Mouse (Mus musculus) intestine, postnatal 0 days (tissue): ENCODE results near the gene Herc1. TPM values are rescaled to one million over a fixed set of nuclear protein-coding genes. Genes with fewer than 3 reads are reported as not detected.

Experiments used
- ATAC-seq: fragments of 200-750 bp; cut with Nextera tagmentation; 2 replicates; pipeline ENCODE4 v1.8.0; 2017; ENCODE audit warnings: mild to moderate bottlenecking, moderate TSS enrichment, moderate library complexity
- H3K27ac ChIP-seq: fragments of 300-500 bp; sonication (generic); 2 replicates; pipeline ENCODE4 v1.5.1; 2014; ENCODE audit warnings: mild to moderate bottlenecking, low read depth, low read length, moderate library complexity
- H3K27me3 ChIP-seq: fragments of 300-500 bp; sonication (generic); replicated peaks from 2 replicates; pipeline ENCODE4 v1.6.1; 2014; ENCODE audit warnings: low read length, mixed read lengths; ENCODE audit not compliant: control insufficient read depth, insufficient read depth
- H3K36me3 ChIP-seq: fragments of 300-500 bp; sonication (generic); 2 replicates; pipeline ENCODE4 v1.6.1; 2014; ENCODE audit warnings: mild to moderate bottlenecking, moderate library complexity; ENCODE audit not compliant: control insufficient read depth, insufficient read depth
- H3K4me1 ChIP-seq: fragments of 300-500 bp; sonication (generic); replicated peaks from 2 replicates; pipeline ENCODE4 v1.6.1; 2014; ENCODE audit warnings: antibody characterized with exemption, low read length, mixed read lengths; ENCODE audit not compliant: control insufficient read depth, insufficient read depth
- H3K4me2 ChIP-seq: fragments of 300-500 bp; sonication (generic); replicated peaks from 2 replicates; pipeline ENCODE4 v1.6.1; 2014; ENCODE audit warnings: low read depth, mild to moderate bottlenecking, moderate library complexity
- H3K4me3 ChIP-seq: fragments of 300-500 bp; sonication (generic); 2 replicates; pipeline ENCODE4 v1.5.1; 2014; ENCODE audit warnings: low read depth, low read length
- H3K9ac ChIP-seq: fragments of 300-500 bp; sonication (generic); 2 replicates; pipeline ENCODE4 v1.6.1; 2014; ENCODE audit warnings: mild to moderate bottlenecking, low read depth, low read length
- H3K9me3 ChIP-seq: fragments of 300-500 bp; sonication (generic); 2 replicates; pipeline ENCODE4 v1.6.1; 2016; ENCODE audit warnings: mixed run types; ENCODE audit not compliant: control insufficient read depth
- CTCF ChIP-seq: sonication (generic); IDR thresholded peaks from 2 replicates; pipeline ENCODE4 v1.5.1; 2016; ENCODE audit warnings: low read depth, mild to moderate bottlenecking, control low read depth, antibody characterized with exemption, moderate library complexity
- whole genome bisulfite sequencing: fragments of 180-500 bp; shearing (Covaris S2); extraction: QIAGEN DNeasy Blood & Tissue Kit; methylation state at CpG from one replicate; pipeline ENCODE4 v1.1.7; 2014; 5-methylcytosine and 5-hydroxymethylcytosine counted together
- polyA plus RNA-seq: library from polyadenylated mRNA; unstranded; fragments of >200 nt; fragmentation: Nextera tagmentation; extraction: Ambion mirVana; gene quantifications from 2 replicates; pipeline ENCODE4 v1.2.1, GENCODE M21; 2015

Herc1 gene
- polyA plus RNA-seq, 1 experiment from 2014 or later: 7.2 TPM

DNA sequence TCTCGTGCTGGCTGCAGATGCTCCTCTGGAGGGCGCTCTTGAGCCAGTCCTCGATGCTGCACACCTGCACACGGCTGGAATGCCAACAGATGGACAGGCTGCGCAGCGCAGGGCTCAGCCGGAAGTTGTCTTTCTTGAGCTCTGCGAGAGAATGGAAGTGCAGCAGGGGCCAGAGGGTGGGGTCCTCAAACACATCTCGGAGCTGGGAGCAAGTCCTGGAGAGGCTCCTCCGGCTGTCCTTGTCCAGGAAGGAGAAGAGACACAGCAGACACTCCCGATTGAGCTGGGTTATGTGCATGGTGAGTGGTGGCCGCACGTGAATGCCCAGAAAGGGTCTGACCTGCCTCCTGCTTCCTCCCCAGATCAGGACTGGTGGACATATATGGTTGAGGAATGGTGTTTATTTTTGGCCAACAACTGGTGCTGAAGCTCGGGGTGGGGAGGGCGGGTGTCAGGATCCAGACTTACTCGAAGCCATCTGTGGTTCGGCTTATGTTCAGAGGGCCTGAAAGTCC lies 164.1 kb downstream of the Herc1 start, which contains the start of gene Fbxl22:
Gene Fbxl22, minus strand, starts transcription at position 338 of the 515 bp plus-strand sequence.
- Histone ChIP-seq H3K27ac (peak within 1 kb of the TSS; percentile 55), H3K9me3 (no peaks in the 10 kb centered on the region), H3K4me1 (peaks cover 12% of the 10 kb centered on the region; the same call in 1 of the 2 replicates), H3K4me2 (peak within 1 kb of the TSS; percentile 49), H3K4me3 (no peak within 1 kb of the TSS; the same call in 1 of the 2 replicates), H3K36me3 (peaks cover 36% of the 10 kb centered on the region), H3K9ac (no peak within 1 kb of the TSS), H3K27me3 (no peaks in the 10 kb centered on the region)
- peak; percentile 99 for TF ChIP-seq CTCF
- ATAC-seq: peak; percentile 59
- WGBS: 21% methylated on average over 17 of the region's 17 CpGs

DNA sequence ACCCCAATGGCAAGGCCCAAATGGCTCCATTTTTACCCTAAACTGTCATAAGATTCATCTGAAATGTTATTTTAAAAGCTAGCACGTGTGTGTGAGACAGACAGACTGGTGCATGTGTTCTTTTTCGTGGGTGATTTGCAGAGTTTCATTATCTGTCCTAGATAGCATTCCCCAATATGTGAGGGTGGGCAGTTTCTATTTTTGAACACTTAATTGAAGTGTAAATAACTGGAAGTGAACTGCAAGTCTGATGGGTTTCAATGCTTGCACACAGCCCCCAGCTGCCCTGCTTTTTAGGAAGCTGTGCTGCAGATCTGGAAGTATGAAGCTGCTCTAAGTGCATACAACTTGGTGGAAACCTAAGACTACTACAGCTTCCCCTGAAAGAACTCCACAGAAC lies 164.9 kb downstream of the Herc1 start:
- Histone ChIP-seq H3K27me3 (no peaks in the 10 kb centered on the region), H3K4me1 (peaks cover 12% of the 10 kb centered on the region; the same call in 1 of the 2 replicates), H3K9me3 (no peaks in the 10 kb centered on the region), H3K9ac (no peak overlapping the region), H3K36me3 (peaks cover 43% of the 10 kb centered on the region), H3K4me2 (no peak overlapping the region), H3K27ac (peak overlapping the region; percentile 55), H3K4me3 (no peak overlapping the region)
- 33% methylated on average over 2 of the region's 2 CpGs for WGBS
- no peak for TF ChIP-seq CTCF
- no peak for ATAC-seq

DNA sequence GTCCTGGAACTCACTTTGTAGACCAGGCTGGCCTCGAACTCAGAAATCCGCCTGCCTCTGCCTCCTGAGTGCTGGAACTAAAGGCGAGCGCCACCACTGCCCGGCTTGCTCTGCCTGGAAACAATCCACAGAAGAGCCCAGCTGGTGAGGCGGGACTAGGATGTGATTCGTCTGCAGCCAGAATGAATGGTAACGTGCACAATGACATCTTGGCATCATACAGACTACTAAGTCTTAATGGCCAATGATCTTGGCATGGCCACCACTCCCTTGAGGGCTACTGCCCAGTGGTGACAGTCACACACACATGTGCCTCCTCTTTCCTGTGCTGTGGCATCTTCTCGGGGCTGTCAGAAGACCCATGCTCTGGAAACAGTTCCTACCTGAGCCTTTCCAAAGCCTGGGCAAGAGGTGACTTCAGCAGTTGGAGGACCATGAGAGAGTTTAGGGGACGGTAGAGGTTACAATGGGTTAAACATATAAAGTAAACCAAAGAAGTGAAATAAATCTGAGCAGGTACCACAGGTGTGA lies 165.5 kb downstream of the Herc1 start:
- WGBS: 88% methylated on average over 10 of the region's 10 CpGs
- Histone ChIP-seq H3K4me1 (peaks cover 12% of the 10 kb centered on the region; the same call in 1 of the 2 replicates), H3K27ac (0 out of 2 replicates have a peak overlapping the region, but pooled peaks have one; percentile 7), H3K27me3 (no peaks in the 10 kb centered on the region), H3K4me2 (no peak overlapping the region), H3K4me3 (no peak overlapping the region), H3K9ac (no peak overlapping the region), H3K9me3 (no peaks in the 10 kb centered on the region), H3K36me3 (peaks cover 47% of the 10 kb centered on the region)
- no peak for ATAC-seq
- no peak for TF ChIP-seq CTCF

GRCm38 (mm10) chr9:66516296-66516940 lies 166.2 kb downstream of the Herc1 start:
- Histone ChIP-seq H3K27me3 (no peaks in the 10 kb centered on the region), H3K27ac (0 out of 2 replicates have a peak overlapping the region, but pooled peaks have one; percentile 7), H3K4me2 (no peak overlapping the region), H3K4me3 (no peak overlapping the region), H3K36me3 (peaks cover 47% of the 10 kb centered on the region), H3K9ac (no peak overlapping the region), H3K4me1 (peaks cover 12% of the 10 kb centered on the region; the same call in 1 of the 2 replicates), H3K9me3 (no peaks in the 10 kb centered on the region)
- WGBS: 78% methylated on average over 6 of the region's 6 CpGs
- TF ChIP-seq CTCF: no peak
- ATAC-seq: no peak

DNA sequence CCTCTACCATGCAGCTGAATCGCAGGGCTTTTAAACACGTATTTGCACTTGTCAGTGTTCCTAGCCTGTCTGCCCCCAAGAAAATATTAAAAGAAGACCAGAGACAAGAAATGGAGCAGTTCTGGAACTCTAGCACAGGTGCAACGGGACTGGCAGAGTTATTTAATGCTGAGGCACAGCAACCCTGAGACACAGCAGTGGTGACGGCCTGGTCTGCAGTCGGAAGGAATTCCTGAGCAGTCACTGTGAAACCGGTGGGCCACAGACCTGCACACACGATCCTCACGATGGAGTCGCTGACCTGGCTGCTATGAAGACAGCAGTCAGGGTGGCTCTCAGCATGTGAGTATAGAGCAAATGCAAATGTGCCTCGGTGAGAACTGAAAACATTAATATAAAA lies 167.5 kb downstream of the Herc1 start:
- ATAC-seq: no peak
- Histone ChIP-seq H3K36me3 (peaks cover 50% of the 10 kb centered on the region), H3K9ac (no peak overlapping the region), H3K4me1 (peaks cover 12% of the 10 kb centered on the region; the same call in 1 of the 2 replicates), H3K9me3 (no peaks in the 10 kb centered on the region), H3K27me3 (no peaks in the 10 kb centered on the region), H3K4me2 (no peak overlapping the region), H3K4me3 (no peak overlapping the region), H3K27ac (no peak overlapping the region)
- WGBS: 92% methylated on average over 10 of the region's 10 CpGs
- TF ChIP-seq CTCF: no peak

DNA sequence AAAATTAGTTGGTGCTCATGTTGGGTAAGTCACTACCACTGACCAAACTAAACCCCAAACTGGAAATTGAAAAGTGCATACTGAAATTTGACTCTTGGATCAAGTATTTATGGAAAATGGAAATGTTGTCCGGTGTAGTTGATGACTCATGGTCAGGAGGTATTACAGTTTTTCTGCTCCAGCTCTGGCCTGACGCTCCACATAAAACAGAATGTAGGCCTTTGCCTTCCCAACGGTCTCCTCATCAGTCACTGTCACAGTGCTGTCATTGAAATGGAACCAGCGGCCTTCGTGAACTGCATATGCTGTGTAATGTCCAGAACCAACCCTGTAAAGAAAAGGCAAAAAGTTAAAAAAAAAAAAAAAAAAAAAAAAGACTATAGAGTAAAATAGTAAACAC lies 168.0 kb downstream of the Herc1 start:
- no peak for ATAC-seq
- Histone ChIP-seq H3K27ac (no peak overlapping the region), H3K27me3 (no peaks in the 10 kb centered on the region), H3K4me1 (peaks cover 9% of the 10 kb centered on the region; the same call in 1 of the 2 replicates), H3K4me3 (no peak overlapping the region), H3K9ac (no peak overlapping the region), H3K9me3 (no peaks in the 10 kb centered on the region), H3K4me2 (no peak overlapping the region), H3K36me3 (peaks cover 51% of the 10 kb centered on the region)
- 70% methylated on average over 5 of the region's 5 CpGs for WGBS
- TF ChIP-seq CTCF: no peak
